Mouse (Mus musculus) limb, embryonic 11.5 days (tissue): Measurements from ENCODE around the gene Cd59a. TPM values are rescaled to one million over a fixed set of nuclear protein-coding genes. Genes with fewer than 3 reads are reported as not detected.

Experiments
- ATAC-seq: fragments of 200-750 bp; cut with Nextera tagmentation; 2 replicates; pipeline ENCODE4 v1.8.0; 2017; ENCODE audit warnings: low read depth; ENCODE audit not compliant: insufficient number of reproducible peaks, low FRiP score, low TSS enrichment
- DNase-seq: peaks from one replicate; pipeline ENCODE4 v3.0.0-alpha.2; 2015; ENCODE audit warnings: low spot score
- H3K27ac ChIP-seq: fragments of 300-500 bp; sonication (generic); replicated peaks from 2 replicates; pipeline ENCODE4 v1.5.1; 2014; ENCODE audit warnings: low read depth, mild to moderate bottlenecking, low read length
- H3K27me3 ChIP-seq: fragments of 300-500 bp; sonication (generic); 2 replicates; pipeline ENCODE4 v1.6.1; 2014; ENCODE audit warnings: mild to moderate bottlenecking, low read length, mixed read lengths; ENCODE audit not compliant: control insufficient read depth, insufficient read depth
- H3K36me3 ChIP-seq: fragments of 300-500 bp; sonication (generic); 2 replicates; pipeline ENCODE4 v1.6.1; 2014; ENCODE audit warnings: mild to moderate bottlenecking, low read length, moderate library complexity, mixed read lengths; ENCODE audit not compliant: control insufficient read depth, insufficient read depth
- H3K4me1 ChIP-seq: fragments of 300-500 bp; sonication (generic); 2 replicates; pipeline ENCODE4 v1.6.1; 2014; ENCODE audit warnings: low read length, mixed read lengths; ENCODE audit not compliant: control insufficient read depth, insufficient read depth
- H3K4me2 ChIP-seq: fragments of 300-500 bp; sonication (generic); 2 replicates; pipeline ENCODE4 v1.6.1; 2014; ENCODE audit warnings: low read depth, mild to moderate bottlenecking, moderate library complexity; ENCODE audit not compliant: severe bottlenecking
- H3K4me3 ChIP-seq: fragments of 300-500 bp; sonication (generic); 2 replicates; pipeline ENCODE4 v1.5.1; 2014; ENCODE audit warnings: low read depth, low read length
- H3K9ac ChIP-seq: fragments of 300-500 bp; sonication (generic); 2 replicates; pipeline ENCODE4 v1.6.1; 2014; ENCODE audit warnings: mild to moderate bottlenecking, low read length
- H3K9me3 ChIP-seq: fragments of 300-500 bp; sonication (generic); 2 replicates; pipeline ENCODE4 v1.6.1; 2016; ENCODE audit warnings: low read length; ENCODE audit not compliant: control insufficient read depth
- WGBS: fragments of 180-500 bp; shearing (Covaris S2); extraction: QIAGEN DNeasy Blood & Tissue Kit; methylation state at CpG from one replicate; pipeline ENCODE4 v1.1.7; 2014; 5-methylcytosine and 5-hydroxymethylcytosine counted together
- polyA plus RNA-seq: library from polyadenylated mRNA; unstranded; fragments of >200 nt; fragmentation: Nextera tagmentation; extraction: Ambion mirVana; gene quantifications from 2 replicates; pipeline ENCODE4 v1.2.1, GENCODE M21; 2014

The Cd59a gene
- polyA plus RNA-seq, 1 experiment from 2014 or later: 19.2 TPM

GRCm38 (mm10) chr2:104157831-104158230 is 62.2 kb downstream of the Cd59a start:
- Histone ChIP-seq H3K4me2 (no peak overlapping the region), H3K9ac (no peak overlapping the region), H3K9me3 (no peaks in the 10 kb centered on the region), H3K4me3 (no peak overlapping the region), H3K4me1 (no peaks in the 10 kb centered on the region), H3K36me3 (no peaks in the 10 kb centered on the region), H3K27me3 (no peaks in the 10 kb centered on the region), H3K27ac (no peak overlapping the region)
- no peak for ATAC-seq
- DNase-seq: no peak
- 82% methylated on average over 4 of the region's 4 CpGs for WGBS

- no peak for DNase-seq
- Histone ChIP-seq H3K9ac (no peak overlapping the region), H3K4me2 (no peak overlapping the region), H3K27ac (no peak overlapping the region), H3K4me3 (no peak overlapping the region), H3K27me3 (no peaks in the 10 kb centered on the region), H3K4me1 (no peaks in the 10 kb centered on the region), H3K36me3 (no peaks in the 10 kb centered on the region), H3K9me3 (no peaks in the 10 kb centered on the region)
- WGBS: 88% methylated on average over 7 of the region's 7 CpGs
- no peak for ATAC-seq
These were observed 67.8 kb downstream of the Cd59a start for GRCm38 (mm10) chr2:104163418-104163817.

- Histone ChIP-seq H3K9ac (no peak overlapping the region), H3K27me3 (no peaks in the 10 kb centered on the region), H3K9me3 (no peaks in the 10 kb centered on the region), H3K27ac (no peak overlapping the region), H3K4me2 (no peak overlapping the region), H3K4me3 (no peak overlapping the region), H3K4me1 (no peaks in the 10 kb centered on the region), H3K36me3 (no peaks in the 10 kb centered on the region)
- no peak for ATAC-seq
- DNase-seq: no peak
- 90% methylated on average over 4 of the region's 4 CpGs for WGBS
These were observed 68.4 kb downstream of the Cd59a start for GRCm38 (mm10) chr2:104163978-104164487.

Other genes with a start within 250 kb of the Cd59a start
- gene Lmo2, start 137.8 kb upstream of the Cd59a start, polyA plus RNA-seq: 35.6 and 42.3 TPM in 2 replicates
- 53.0 and 54.6 TPM in 2 replicates for gene Fbxo3, start 68.1 kb upstream of the Cd59a start, polyA plus RNA-seq
- gene 4931422A03Rik, start 67.4 kb upstream of the Cd59a start, polyA plus RNA-seq: 1.5 and 1.8 TPM in 2 replicates
- not detected in 2 replicates for gene Gm10912, start 30.0 kb upstream of the Cd59a start, polyA plus RNA-seq
- not detected in 2 replicates for gene Gm10799, start 27.3 kb upstream of the Cd59a start, polyA plus RNA-seq
- 4.9 and 5.7 TPM in 2 replicates for gene Cd59b, start 26.0 kb upstream of the Cd59a start, polyA plus RNA-seq
- gene A930018P22Rik, start 27.0 kb downstream of the Cd59a start, polyA plus RNA-seq: not detected in 2 replicates